Comparison of ENCODE assay signal across 7 mouse cellular contexts in genomic region chr6:103558894-103559225, GRCm38 (mm10).
DNase-seq lines count a peak whose midpoint lies in the region.

No protein-coding gene starts in this region.

- DNase-seq in retina, postnatal 1 day, result peak; percentile 39
- DNase-seq in retina, embryonic 14.5 days (ENCODE audit: low spot score), result no peak
- DNase-seq in cerebellum, postnatal 36 days, result peak; percentile 62 to 77
- DNase-seq in left cerebral cortex, adult 9 months (ENCODE audit: low spot score in 2 of 2), result peak; percentile 35 to 64
- DNase-seq in ovary, postnatal 14 days (ENCODE audit: low spot score), result no peak
- no peak for DNase-seq in T-cell, adult 2 months (ENCODE audit: low spot score)
- no peak for DNase-seq in kidney, postnatal 36 days

Comparison
In these comparisons a context has a peak if more than half of its experiments do, and no peak if none do; other contexts are left out.
1. DNase-seq: peak in retina, postnatal 1 day (single experiment), cerebellum, postnatal 36 days (2 of 2) and left cerebral cortex, adult 9 months (2 of 2); none in retina, embryonic 14.5 days (single experiment), ovary, postnatal 14 days (single experiment), T-cell, adult 2 months (single experiment) and kidney, postnatal 36 days (0 of 2).